Mouse (Mus musculus): ENCODE results near the gene Mynn. TPM values are rescaled to one million over a fixed set of nuclear protein-coding genes. Genes with fewer than 3 reads are reported as not detected.

Mynn gene
- polyA plus RNA-seq, 1 experiment from 2014 or later, result 37.5 TPM

- Histone ChIP-seq H3K4me1 (peaks cover 3% of the 10 kb centered on the region; the same call in 1 of the 2 replicates), H3K27me3 (peaks cover 23% of the 10 kb centered on the region; the same call in 1 of the 2 replicates), H3K27ac (no peak overlapping the region), H3K9me3 (no peaks in the 10 kb centered on the region), H3K36me3 (no peaks in the 10 kb centered on the region), H3K4me3 (no peak overlapping the region), H3K4me2 (replicated peaks) (peak overlapping the region; percentile 72; the same call in 1 of the 2 replicates), H3K9ac (no peak overlapping the region)
- 34% methylated on average over 8 of the region's 8 CpGs for WGBS
- ATAC-seq (ENCODE audit: insufficient number of reproducible peaks, insufficient read depth, low FRiP score, low TSS enrichment), result no peak
These were observed 44.9 kb downstream of the Mynn start for GRCm38 (mm10) chr3:30646761-30647160.

GRCm38 (mm10) chr3:30647440-30648090 lies 45.7 kb downstream of the Mynn start, which contains the start of gene Lrrc34:
Gene Lrrc34 (minus strand): TSS chr3:30647869.
- Histone ChIP-seq H3K9me3 (no peaks in the 10 kb centered on the region), H3K4me1 (peaks cover 3% of the 10 kb centered on the region; the same call in 1 of the 2 replicates), H3K27me3 (peaks cover 23% of the 10 kb centered on the region; the same call in 1 of the 2 replicates), H3K4me3 (peak within 1 kb of the TSS; percentile 40), H3K4me2 (replicated peaks) (peak within 1 kb of the TSS; percentile 72), H3K9ac (peak within 1 kb of the TSS; percentile 38; the same call in 1 of the 2 replicates), H3K36me3 (no peaks in the 10 kb centered on the region), H3K27ac (no peak within 1 kb of the TSS)
- WGBS, result 3% methylated on average over 25 of the region's 25 CpGs
- peak; percentile 66 for ATAC-seq (ENCODE audit: insufficient number of reproducible peaks, insufficient read depth, low FRiP score, low TSS enrichment)

- no peak for ATAC-seq (ENCODE audit: insufficient number of reproducible peaks, insufficient read depth, low FRiP score, low TSS enrichment)
- Histone ChIP-seq H3K4me3 (no peak overlapping the region), H3K4me2 (replicated peaks) (no peak overlapping the region), H3K9me3 (no peaks in the 10 kb centered on the region), H3K4me1 (peaks cover 3% of the 10 kb centered on the region; the same call in 1 of the 2 replicates), H3K9ac (no peak overlapping the region), H3K27me3 (peaks cover 23% of the 10 kb centered on the region; the same call in 1 of the 2 replicates), H3K36me3 (no peaks in the 10 kb centered on the region), H3K27ac (no peak overlapping the region)
- 93% methylated on average over 2 of the region's 2 CpGs for WGBS
These were observed 46.6 kb downstream of the Mynn start for GRCm38 (mm10) chr3:30648466-30648865.

GRCm38 (mm10) chr3:30650062-30650841 lies 48.4 kb downstream of the Mynn start:
- WGBS, result under 1% methylated on average over 41 of the region's 41 CpGs
- Histone ChIP-seq H3K4me1 (peaks cover 3% of the 10 kb centered on the region; the same call in 1 of the 2 replicates), H3K4me2 (replicated peaks) (peak overlapping the region; percentile 77), H3K9me3 (no peaks in the 10 kb centered on the region), H3K36me3 (no peaks in the 10 kb centered on the region), H3K4me3 (peak overlapping the region; percentile 31), H3K27ac (no peak overlapping the region), H3K9ac (0 out of 2 replicates have a peak overlapping the region, but pooled peaks have one; percentile 2), H3K27me3 (peaks cover 23% of the 10 kb centered on the region; the same call in 1 of the 2 replicates)
- 0 out of 2 replicates have a peak, but pooled peaks have one; percentile 33 for ATAC-seq (ENCODE audit: insufficient number of reproducible peaks, insufficient read depth, low FRiP score, low TSS enrichment)

- Histone ChIP-seq H3K27me3 (0 out of 2 replicates have a peak, but pooled peaks cover 5% of the 10 kb centered on the region), H3K4me2 (replicated peaks) (no peak overlapping the region), H3K4me3 (no peak overlapping the region), H3K36me3 (no peaks in the 10 kb centered on the region), H3K9ac (no peak overlapping the region), H3K27ac (no peak overlapping the region), H3K9me3 (no peaks in the 10 kb centered on the region), H3K4me1 (no peaks in the 10 kb centered on the region)
- 84% methylated on average over 5 of the region's 5 CpGs for WGBS
- ATAC-seq (ENCODE audit: insufficient number of reproducible peaks, insufficient read depth, low FRiP score, low TSS enrichment), result no peak
These were observed 54.1 kb downstream of the Mynn start for GRCm38 (mm10) chr3:30655937-30656336.

- Histone ChIP-seq H3K9me3 (no peaks in the 10 kb centered on the region), H3K9ac (no peak overlapping the region), H3K4me3 (no peak overlapping the region), H3K4me2 (replicated peaks) (no peak overlapping the region), H3K27ac (no peak overlapping the region), H3K4me1 (no peaks in the 10 kb centered on the region), H3K27me3 (0 out of 2 replicates have a peak, but pooled peaks cover 3% of the 10 kb centered on the region), H3K36me3 (no peaks in the 10 kb centered on the region)
- WGBS, result 79% methylated on average over 9 of the region's 9 CpGs
- ATAC-seq (ENCODE audit: insufficient number of reproducible peaks, insufficient read depth, low FRiP score, low TSS enrichment), result no peak
These were observed 56.6 kb downstream of the Mynn start for GRCm38 (mm10) chr3:30658486-30658885.

Other genes with a start within 250 kb of the Mynn start
- 37.4 and 39.6 TPM in 2 replicates for gene Mecom, start 54.1 kb upstream of the Mynn start, polyA plus RNA-seq (2016; fragmentation: Nextera tagmentation; extraction: Ambion mirVana)
- gene Actrt3, start 2.1 kb upstream of the Mynn start, polyA plus RNA-seq (2016; fragmentation: Nextera tagmentation; extraction: Ambion mirVana), result 0.11 TPM in 1 of 2 replicates, not detected in the other
- gene Lrriq4, start 42.4 kb downstream of the Mynn start, polyA plus RNA-seq (2016; fragmentation: Nextera tagmentation; extraction: Ambion mirVana), result not detected in 2 replicates
- 1.4 and 2.0 TPM in 2 replicates for gene Lrrc34, start 45.8 kb downstream of the Mynn start, polyA plus RNA-seq (2016; fragmentation: Nextera tagmentation; extraction: Ambion mirVana)
- not detected in 2 replicates for gene Lrrc31, start 97.8 kb downstream of the Mynn start, polyA plus RNA-seq (2016; fragmentation: Nextera tagmentation; extraction: Ambion mirVana)
- gene Samd7, start 144.2 kb downstream of the Mynn start, polyA plus RNA-seq (2016; fragmentation: Nextera tagmentation; extraction: Ambion mirVana), result not detected in 2 replicates
- gene Sec62, start 190.8 kb downstream of the Mynn start, polyA plus RNA-seq (2016; fragmentation: Nextera tagmentation; extraction: Ambion mirVana), result 84.0 and 85.0 TPM in 2 replicates

All from embryonic facial prominence, embryonic 12.5 days (tissue).